Mouse (Mus musculus): ENCODE data around the gene Ino80b.

DNA sequence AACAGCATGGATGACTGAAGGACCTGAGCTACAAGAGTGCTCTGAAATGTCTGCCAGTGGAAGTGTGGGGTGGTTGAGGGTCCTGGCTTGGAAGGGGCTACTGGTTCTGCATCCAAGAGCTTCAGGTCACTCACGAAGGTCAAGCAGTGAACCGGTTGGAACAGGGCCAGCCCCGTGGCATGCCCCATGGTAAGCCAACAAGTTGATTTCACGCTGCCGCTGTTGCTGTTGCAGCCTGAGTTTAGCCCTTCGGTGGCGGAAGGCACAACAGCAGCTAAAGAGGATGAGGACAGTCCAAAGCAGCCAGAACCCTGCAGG lies 5.5 kb downstream of the Ino80b start:
- TF ChIP-seq CTCF (IDR thresholded peaks at IDR 0.05; ENCODE audit: borderline replicate concordance, extremely low read depth, insufficient read depth, insufficient read length) (no peak), POLR2A (IDR thresholded peaks at IDR 0.05; ENCODE audit: borderline replicate concordance, extremely low read depth, insufficient read depth, insufficient read length, poor library complexity, severe bottlenecking) (no peak)

Measured in brain, embryonic 14.5 days (tissue).